8 mouse cellular contexts compared by ENCODE assay signal in genomic region chr15:80258240-80259170, GRCm38 (mm10). TPM values are rescaled to one million over a fixed set of nuclear protein-coding genes. Genes with fewer than 3 reads are reported as not detected.
DNase-seq lines count a peak whose midpoint lies in the region; ATAC-seq and TF ChIP-seq lines count a peak whose summit lies in the region.

No protein-coding gene starts in this region.

- DNase-seq in layer of hippocampus, adult 11-12 months (ENCODE audit: low spot score) = peak; percentile 33
- DNase-seq in layer of hippocampus, adult 9-10 months (ENCODE audit: low spot score) = no peak
- DNase-seq in adipocyte (ENCODE audit: low spot score) (peak; percentile 24), liver (peak; percentile 90)
- no peak for DNase-seq in spleen, adult 2 months (ENCODE audit: low read depth in 1 of 2, low spot score in 2 of 2)
- no peak for DNase-seq in right cerebral cortex, postnatal 4 days
- no peak for DNase-seq in cerebellum, postnatal 36 days

- H3K27me3 ChIP-seq in forebrain, embryonic 16.5 days (replicated peaks; ENCODE audit: control insufficient read depth, insufficient read depth, low read length) = no peaks in the 10 kb centered on the region
- H3K27me3 ChIP-seq in spleen, adult 2 months (ENCODE audit: control insufficient read depth, insufficient read depth, low read length) = no peaks in the 10 kb centered on the region

- ATAC-seq in forebrain, embryonic 16.5 days = no peak

- no peak overlapping the region for H3K4me2 ChIP-seq in forebrain, embryonic 16.5 days (ENCODE audit: low read length)

- peak overlapping the region; percentile 24; the same call in 1 of the 2 replicates for H3K27ac ChIP-seq in forebrain, embryonic 16.5 days (ENCODE audit: low read length)
- H3K27ac ChIP-seq in spleen, adult 2 months (ENCODE audit: insufficient read depth, low read length) = peak overlapping the region; percentile 33; the same call in 1 of the 2 replicates

- H3K36me3 ChIP-seq in forebrain, embryonic 16.5 days (ENCODE audit: control insufficient read depth, insufficient read depth) = peaks cover 14% of the 10 kb centered on the region
- peaks cover 27% of the 10 kb centered on the region for H3K36me3 ChIP-seq in spleen, adult 2 months (ENCODE audit: control insufficient read depth, insufficient read depth, low read length)

- TF ChIP-seq CTCF in spleen, adult 2 months (IDR thresholded peaks at IDR 0.05; ENCODE audit: extremely low read depth, insufficient read depth, insufficient read length, insufficient replicate concordance) = no peak

- H3K9me3 ChIP-seq in forebrain, embryonic 16.5 days (ENCODE audit: control insufficient read depth, low read length) = no peaks in the 10 kb centered on the region

- H3K4me1 ChIP-seq in forebrain, embryonic 16.5 days (replicated peaks; ENCODE audit: control insufficient read depth, insufficient read depth, low read length) = peaks cover 48% of the 10 kb centered on the region
- peaks cover 13% of the 10 kb centered on the region; the same call in 1 of the 2 replicates for H3K4me1 ChIP-seq in spleen, adult 2 months (ENCODE audit: control insufficient read depth, insufficient read depth, insufficient read length)

- no peak for TF ChIP-seq POLR2A in spleen, adult 2 months (IDR thresholded peaks at IDR 0.05; ENCODE audit: low read depth, low read length)

- H3K9ac ChIP-seq in forebrain, embryonic 16.5 days (replicated peaks; ENCODE audit: low read depth, low read length) = no peak overlapping the region

- WGBS in forebrain, embryonic 16.5 days = 70% methylated on average over 11 of the region's 11 CpGs
- 75% methylated on average over 11 of the region's 11 CpGs for WGBS in spleen, adult 2 months

- no peak overlapping the region for H3K4me3 ChIP-seq in forebrain, embryonic 16.5 days (replicated peaks; ENCODE audit: low read length)
- H3K4me3 ChIP-seq in spleen, adult 2 months (ENCODE audit: extremely low read depth, insufficient read depth, insufficient read length) = no peak overlapping the region

RNA-seq across cellular contexts. Expression of gene Atf4, which starts 3.5 kb away (rescaled TPM):
- polyA plus RNA-seq in forebrain, embryonic 16.5 days (2015; fragmentation: Nextera tagmentation; extraction: Ambion mirVana) = 122 and 139 TPM in 2 replicates
- polyA plus RNA-seq in spleen, adult 2 months (2012; rRNA removed) = 101 and 146 TPM in 2 replicates

RNA-seq across cellular contexts. Expression of gene Rps19bp1, which starts 5.6 kb away (rescaled TPM):
- polyA plus RNA-seq in forebrain, embryonic 16.5 days (2015; fragmentation: Nextera tagmentation; extraction: Ambion mirVana) = 60.6 and 65.5 TPM in 2 replicates
- 10.4 and 17.7 TPM in 2 replicates for polyA plus RNA-seq in spleen, adult 2 months (2012; rRNA removed)

RNA-seq across cellular contexts. Expression of gene AC140267.1, which starts 22.9 kb away (rescaled TPM):
- 4.1 TPM in 1 of 2 replicates, not detected in the other for polyA plus RNA-seq in forebrain, embryonic 16.5 days (2015; fragmentation: Nextera tagmentation; extraction: Ambion mirVana)
- not detected in 2 replicates for polyA plus RNA-seq in spleen, adult 2 months (2012; rRNA removed)

RNA-seq across cellular contexts. Expression of gene Mief1, which starts 24.7 kb away (rescaled TPM):
- polyA plus RNA-seq in forebrain, embryonic 16.5 days (2015; fragmentation: Nextera tagmentation; extraction: Ambion mirVana) = 42.7 and 42.9 TPM in 2 replicates
- 11.7 and 13.1 TPM in 2 replicates for polyA plus RNA-seq in spleen, adult 2 months (2012; rRNA removed)

RNA-seq across cellular contexts. Expression of gene Cacna1i, which starts 28.5 kb away (rescaled TPM):
- 0.42 and 0.60 TPM in 2 replicates for polyA plus RNA-seq in forebrain, embryonic 16.5 days (2015; fragmentation: Nextera tagmentation; extraction: Ambion mirVana)
- polyA plus RNA-seq in spleen, adult 2 months (2012; rRNA removed) = 18.9 and 23.7 TPM in 2 replicates

Comparison
In these comparisons a context has a peak if more than half of its experiments do, and no peak if none do; other contexts are left out.
1. DNase-seq: peak in layer of hippocampus, adult 11-12 months (single experiment), adipocyte (single experiment) and liver (single experiment); none in layer of hippocampus, adult 9-10 months (single experiment), spleen, adult 2 months (0 of 2), right cerebral cortex, postnatal 4 days (single experiment) and cerebellum, postnatal 36 days (0 of 2).